In genomic region chr2:49967748-49968147, GRCm38 (mm10) we compare ENCODE assay signal across 32 mouse cellular contexts.
DNase-seq lines count a peak whose midpoint lies in the region; ATAC-seq lines count a peak whose summit lies in the region.
"Had no signal": no experiment of that assay in that cellular context is flagged by ENCODE, and none has a peak within 500 bp of the region (broad histone marks: within the 10 kb centered on the region; RNA-seq: fewer than 3 reads in every experiment).

No protein-coding gene starts in this region.

- peaks cover 8% of the 10 kb centered on the region; the same call in 1 of the 2 replicates for H3K9me3 ChIP-seq in embryonic facial prominence, embryonic 14.5 days (ENCODE audit: control insufficient read depth, low read length)
- 0 out of 2 replicates have a peak, but pooled peaks cover 3% of the 10 kb centered on the region for H3K9me3 ChIP-seq in embryonic facial prominence, embryonic 10.5 days
- H3K9me3 ChIP-seq in midbrain, embryonic 10.5 days (replicated peaks), result no peaks in the 10 kb centered on the region; the same call in 1 of the 2 replicates
- peaks cover 2% of the 10 kb centered on the region; the same call in 1 of the 2 replicates for H3K9me3 ChIP-seq in midbrain, embryonic 13.5 days
- no peaks in the 10 kb centered on the region for H3K9me3 ChIP-seq in forebrain, embryonic 12.5 days
- H3K9me3 ChIP-seq in forebrain, embryonic 16.5 days (ENCODE audit: control insufficient read depth, low read length), result peaks cover 6% of the 10 kb centered on the region
- H3K9me3 ChIP-seq: embryonic facial prominence, embryonic 13.5 days; hindbrain, embryonic 12.5 days; intestine, embryonic 15.5 days; liver, embryonic 15.5 days; lung, embryonic 15.5 days; neural tube, embryonic 13.5 days; stomach, embryonic 15.5 days had no signal

- H3K27ac ChIP-seq in embryonic facial prominence, embryonic 14.5 days (replicated peaks; ENCODE audit: low read depth, low read length), result no peak overlapping the region
- no peak overlapping the region; the same call in 1 of the 2 replicates for H3K27ac ChIP-seq in embryonic facial prominence, embryonic 10.5 days (replicated peaks)
- peak overlapping the region; percentile 42; the same call in 1 of the 2 replicates for H3K27ac ChIP-seq in midbrain, embryonic 10.5 days (replicated peaks)
- H3K27ac ChIP-seq in midbrain, embryonic 13.5 days, result no peak overlapping the region
- no peak overlapping the region for H3K27ac ChIP-seq in forebrain, embryonic 12.5 days
- no peak overlapping the region for H3K27ac ChIP-seq in forebrain, embryonic 16.5 days (ENCODE audit: low read length)
- H3K27ac ChIP-seq: embryonic facial prominence, embryonic 13.5 days; hindbrain, embryonic 12.5 days; hindbrain, postnatal 0 days; intestine, embryonic 15.5 days; layer of hippocampus, adult 2 months; left cerebral cortex, adult 2 months; limb, embryonic 12.5 days; liver, embryonic 15.5 days; lung, embryonic 15.5 days; macrophage; neural tube, embryonic 13.5 days; stomach, embryonic 15.5 days had no signal

- no peaks in the 10 kb centered on the region for H3K27me3 ChIP-seq in embryonic facial prominence, embryonic 14.5 days (replicated peaks; ENCODE audit: control insufficient read depth, insufficient read depth, low read length)
- no peaks in the 10 kb centered on the region for H3K27me3 ChIP-seq in embryonic facial prominence, embryonic 10.5 days (replicated peaks; ENCODE audit: low read depth, poor library complexity, severe bottlenecking)
- H3K27me3 ChIP-seq in midbrain, embryonic 10.5 days (ENCODE audit: low read depth, poor library complexity, severe bottlenecking), result no peaks in the 10 kb centered on the region
- no peaks in the 10 kb centered on the region for H3K27me3 ChIP-seq in midbrain, embryonic 13.5 days
- no peaks in the 10 kb centered on the region for H3K27me3 ChIP-seq in forebrain, embryonic 12.5 days
- H3K27me3 ChIP-seq in forebrain, embryonic 16.5 days (replicated peaks; ENCODE audit: control insufficient read depth, insufficient read depth, low read length), result no peaks in the 10 kb centered on the region
- H3K27me3 ChIP-seq: embryonic facial prominence, embryonic 13.5 days; hindbrain, embryonic 12.5 days; intestine, embryonic 15.5 days; limb, embryonic 12.5 days; liver, embryonic 15.5 days; lung, embryonic 15.5 days; neural tube, embryonic 13.5 days; stomach, embryonic 15.5 days had no signal

- ATAC-seq in embryonic facial prominence, embryonic 14.5 days (ENCODE audit: low read depth), result no peak
- ATAC-seq in midbrain, embryonic 13.5 days, result no peak
- ATAC-seq in forebrain, embryonic 12.5 days (ENCODE audit: low FRiP score), result peak; percentile 68; the same call in 1 of the 2 replicates
- ATAC-seq in forebrain, embryonic 16.5 days, result 0 out of 2 replicates have a peak, but pooled peaks have one; percentile 50
- ATAC-seq: hindbrain, postnatal 0 days; intestine, embryonic 15.5 days had no signal

- DNase-seq in embryonic facial prominence, embryonic 14.5 days (ENCODE audit: low spot score), result peak; percentile 61
- DNase-seq in embryonic facial prominence, embryonic 10.5 days (ENCODE audit: low spot score), result no peak
- DNase-seq in midbrain, embryonic 10.5 days (ENCODE audit: low spot score), result no peak
- no peak for DNase-seq in thymus, postnatal 36 days
- DNase-seq: B cell, adult 2 months; cerebellum, adult 11-12 months; cerebellum, adult 9-11 months; embryo, embryonic 11 days; gastrocnemius, postnatal 25 days; heart, adult 18-20 months; heart, postnatal 36 days; kidney, adult 2 months; kidney, postnatal 36 days; right cerebral cortex, postnatal 25 days; thymus, postnatal 14 days had no signal

- no peaks in the 10 kb centered on the region for H3K36me3 ChIP-seq in embryonic facial prominence, embryonic 14.5 days (ENCODE audit: control insufficient read depth, insufficient read depth, low read length)
- no peaks in the 10 kb centered on the region for H3K36me3 ChIP-seq in embryonic facial prominence, embryonic 10.5 days (replicated peaks)
- no peaks in the 10 kb centered on the region for H3K36me3 ChIP-seq in midbrain, embryonic 10.5 days
- no peaks in the 10 kb centered on the region for H3K36me3 ChIP-seq in midbrain, embryonic 13.5 days
- H3K36me3 ChIP-seq in forebrain, embryonic 12.5 days (replicated peaks), result no peaks in the 10 kb centered on the region
- H3K36me3 ChIP-seq in forebrain, embryonic 16.5 days (ENCODE audit: control insufficient read depth, insufficient read depth), result no peaks in the 10 kb centered on the region
- H3K36me3 ChIP-seq: embryonic facial prominence, embryonic 13.5 days; hindbrain, embryonic 12.5 days; intestine, embryonic 15.5 days; limb, embryonic 12.5 days; liver, embryonic 15.5 days; lung, embryonic 15.5 days; neural tube, embryonic 13.5 days; stomach, embryonic 15.5 days had no signal

- no peaks in the 10 kb centered on the region for H3K4me1 ChIP-seq in embryonic facial prominence, embryonic 14.5 days (ENCODE audit: control insufficient read depth, insufficient read depth, low read length)
- H3K4me1 ChIP-seq in embryonic facial prominence, embryonic 10.5 days, result peaks cover 7% of the 10 kb centered on the region
- H3K4me1 ChIP-seq in midbrain, embryonic 10.5 days, result peaks cover 7% of the 10 kb centered on the region
- no peaks in the 10 kb centered on the region for H3K4me1 ChIP-seq in midbrain, embryonic 13.5 days (replicated peaks)
- H3K4me1 ChIP-seq in forebrain, embryonic 12.5 days, result peaks cover 10% of the 10 kb centered on the region
- peaks cover 5% of the 10 kb centered on the region; the same call in 1 of the 2 replicates for H3K4me1 ChIP-seq in forebrain, embryonic 16.5 days (replicated peaks; ENCODE audit: control insufficient read depth, insufficient read depth, low read length)
- H3K4me1 ChIP-seq: embryonic facial prominence, embryonic 13.5 days; hindbrain, embryonic 12.5 days; intestine, embryonic 15.5 days; limb, embryonic 12.5 days; liver, embryonic 15.5 days; lung, embryonic 15.5 days; neural tube, embryonic 13.5 days; stomach, embryonic 15.5 days had no signal

- H3K4me2 ChIP-seq in embryonic facial prominence, embryonic 14.5 days (ENCODE audit: low read depth, low read length), result no peak overlapping the region
- H3K4me2 ChIP-seq in midbrain, embryonic 13.5 days (replicated peaks), result no peak overlapping the region
- no peak overlapping the region for H3K4me2 ChIP-seq in forebrain, embryonic 12.5 days
- H3K4me2 ChIP-seq in forebrain, embryonic 16.5 days (ENCODE audit: low read length), result no peak overlapping the region
- H3K4me2 ChIP-seq: embryonic facial prominence, embryonic 13.5 days; heart, embryonic 11.5 days; hindbrain, embryonic 12.5 days; intestine, embryonic 15.5 days; limb, embryonic 12.5 days; liver, embryonic 15.5 days; lung, embryonic 15.5 days; neural tube, embryonic 13.5 days; stomach, embryonic 15.5 days had no signal

- H3K4me3 ChIP-seq in embryonic facial prominence, embryonic 14.5 days (ENCODE audit: low read depth, low read length), result no peak overlapping the region
- H3K4me3 ChIP-seq in embryonic facial prominence, embryonic 10.5 days, result no peak overlapping the region
- H3K4me3 ChIP-seq in midbrain, embryonic 10.5 days, result no peak overlapping the region
- no peak overlapping the region for H3K4me3 ChIP-seq in midbrain, embryonic 13.5 days (replicated peaks)
- no peak overlapping the region for H3K4me3 ChIP-seq in forebrain, embryonic 12.5 days (replicated peaks)
- no peak overlapping the region for H3K4me3 ChIP-seq in forebrain, embryonic 16.5 days (replicated peaks; ENCODE audit: low read length)
- H3K4me3 ChIP-seq: embryonic facial prominence, embryonic 13.5 days; erythroblast, embryonic 14.5 days; hindbrain, embryonic 12.5 days; intestine, embryonic 15.5 days; layer of hippocampus, adult 2 months; left cerebral cortex, adult 2 months; limb, embryonic 12.5 days; liver, embryonic 15.5 days; lung, embryonic 15.5 days; neural tube, embryonic 13.5 days; stomach, embryonic 15.5 days had no signal

- 46% methylated on average over 3 of the region's 3 CpGs for WGBS in embryonic facial prominence, embryonic 14.5 days
- WGBS in embryonic facial prominence, embryonic 10.5 days, result 61% methylated on average over 3 of the region's 3 CpGs
- 61% methylated on average over 3 of the region's 3 CpGs for WGBS in midbrain, embryonic 10.5 days
- 42% methylated on average over 3 of the region's 3 CpGs for WGBS in midbrain, embryonic 13.5 days
- WGBS in forebrain, embryonic 12.5 days, result 27% methylated on average over 3 of the region's 3 CpGs
- WGBS in forebrain, embryonic 16.5 days, result 11% methylated on average over 3 of the region's 3 CpGs

- no peak overlapping the region for H3K9ac ChIP-seq in embryonic facial prominence, embryonic 14.5 days (ENCODE audit: low read depth, low read length)
- H3K9ac ChIP-seq in midbrain, embryonic 13.5 days (replicated peaks), result no peak overlapping the region
- no peak overlapping the region for H3K9ac ChIP-seq in forebrain, embryonic 12.5 days
- no peak overlapping the region for H3K9ac ChIP-seq in forebrain, embryonic 16.5 days (replicated peaks; ENCODE audit: low read depth, low read length)
- H3K9ac ChIP-seq: embryonic facial prominence, embryonic 13.5 days; hindbrain, embryonic 12.5 days; intestine, embryonic 15.5 days; limb, embryonic 12.5 days; liver, embryonic 15.5 days; lung, embryonic 15.5 days; neural tube, embryonic 13.5 days; stomach, embryonic 15.5 days had no signal

Comparison
In these comparisons a context has a peak if more than half of its experiments do, and no peak if none do; other contexts are left out.
1. ATAC-seq: peak in forebrain, embryonic 12.5 days (single experiment) and forebrain, embryonic 16.5 days (single experiment); none in embryonic facial prominence, embryonic 14.5 days (single experiment) and midbrain, embryonic 13.5 days (single experiment).